Mouse (Mus musculus) heart, adult 8-10 months (tissue): ENCODE results near the gene Rhag. TPM values are rescaled to one million over a fixed set of nuclear protein-coding genes. Genes with fewer than 3 reads are reported as not detected.

Experiments
- DNase-seq: peaks from one replicate; pipeline ENCODE4 v3.0.0; 2022; ENCODE audit warnings: low spot score
- total RNA-seq, 4 experiments: library from RNA; stranded (reverse); gene quantifications; 2 replicates each; pipeline ENCODE4 v1.2.4; 2022

Gene Rhag
- total RNA-seq, 4 experiments from 2014 or later: 0.23 TPM; not detected in 3

GRCm38 (mm10) chr17:40874701-40875100 lies 63.8 kb downstream of the Rhag start:
- no peak for DNase-seq

- no peak for DNase-seq
Observed at GRCm38 (mm10) chr17:40875568-40875967, 64.6 kb downstream of the Rhag start.

- DNase-seq: no peak
Observed at GRCm38 (mm10) chr17:40877741-40878140, 66.8 kb downstream of the Rhag start.

- DNase-seq: no peak
Observed at GRCm38 (mm10) chr17:40879528-40879923, 68.6 kb downstream of the Rhag start.

GRCm38 (mm10) chr17:40879924-40880691 lies 69.2 kb downstream of the Rhag start, which contains the start of gene 9130008F23Rik:
9130008F23Rik (minus strand) TSS chr17:40880559.
- DNase-seq: peak; percentile 72

GRCm38 (mm10) chr17:40882172-40882571 lies 71.2 kb downstream of the Rhag start:
- DNase-seq: no peak

GRCm38 (mm10) chr17:40885155-40885554 lies 74.2 kb downstream of the Rhag start:
- no peak for DNase-seq

- DNase-seq: no peak
Observed at GRCm38 (mm10) chr17:40887849-40888536, 77.1 kb downstream of the Rhag start.

Other genes with a start within 250 kb of the Rhag start
- gene Esp6, start 249.6 kb upstream of the Rhag start, total RNA-seq: not detected
- not detected for gene Esp4, start 212.5 kb upstream of the Rhag start, total RNA-seq
- gene Esp3, start 179.1 kb upstream of the Rhag start, total RNA-seq: not detected
- gene Esp1, start 84.0 kb upstream of the Rhag start, total RNA-seq: not detected
- gene Crisp2, start 4.1 kb upstream of the Rhag start, total RNA-seq: not detected
- under 1 TPM in 3 of 4 experiments, not detected in 1; 0.25 to 0.84 (median 0.41) TPM for gene 9130008F23Rik, start 69.4 kb downstream of the Rhag start, total RNA-seq
- gene Glyatl3, start 103.2 kb downstream of the Rhag start, total RNA-seq: not detected
- gene Mut, start 123.6 kb downstream of the Rhag start, total RNA-seq: 100 to 1,000 TPM; 171 to 198 (median 185) TPM
- gene Cenpq, start 123.9 kb downstream of the Rhag start, total RNA-seq: 1 to 10 TPM; 5.2 to 7.0 (median 6.3) TPM